Mouse (Mus musculus): ENCODE measurements around the gene Mrpl50. TPM values are rescaled to one million over a fixed set of nuclear protein-coding genes. Genes with fewer than 3 reads are reported as not detected.

Gene Mrpl50
- polyA plus RNA-seq, 1 experiment from 2014 or later = 89.5 TPM

Other genes starting within 250 kb of the Mrpl50 start
- gene Acnat2, start 112.9 kb downstream of the Mrpl50 start, polyA plus RNA-seq (2014; fragmentation: Nextera tagmentation; extraction: Ambion mirVana) = not detected in 2 replicates
- gene Acnat1, start 47.2 kb downstream of the Mrpl50 start, polyA plus RNA-seq (2014; fragmentation: Nextera tagmentation; extraction: Ambion mirVana) = not detected in 2 replicates
- 0.19 and 0.49 TPM in 2 replicates for gene Baat, start 14.5 kb downstream of the Mrpl50 start, polyA plus RNA-seq (2014; fragmentation: Nextera tagmentation; extraction: Ambion mirVana)
- gene Zfp189, start 83 bp upstream of the Mrpl50 start, polyA plus RNA-seq (2014; fragmentation: Nextera tagmentation; extraction: Ambion mirVana) = 13.2 and 15.0 TPM in 2 replicates
- gene Aldob, start 28.5 kb upstream of the Mrpl50 start, polyA plus RNA-seq (2014; fragmentation: Nextera tagmentation; extraction: Ambion mirVana) = 0.41 TPM in 1 of 2 replicates, not detected in the other
- 20.3 and 23.3 TPM in 2 replicates for gene Tmem246, start 76.8 kb upstream of the Mrpl50 start, polyA plus RNA-seq (2014; fragmentation: Nextera tagmentation; extraction: Ambion mirVana)
- gene Rnf20, start 110.9 kb upstream of the Mrpl50 start, polyA plus RNA-seq (2014; fragmentation: Nextera tagmentation; extraction: Ambion mirVana) = 74.4 and 74.5 TPM in 2 replicates
- gene Ppp3r2, start 160.9 kb upstream of the Mrpl50 start, polyA plus RNA-seq (2014; fragmentation: Nextera tagmentation; extraction: Ambion mirVana) = 0.12 TPM in 2 replicates